Mouse (Mus musculus) thymus, adult 2 months (tissue): ENCODE data around the gene Elf1.

ENCODE experiments used
- CTCF ChIP-seq: fragments of 200-500 bp; IDR thresholded peaks from 2 replicates; pipeline ENCODE4 v1.5.1; 2012; ENCODE audit warnings: mild to moderate bottlenecking, control low read depth, low read length, moderate library complexity, borderline replicate concordance; ENCODE audit not compliant: control insufficient read depth, poor library complexity, insufficient read depth; ENCODE audit errors: extremely low read depth
- POLR2A ChIP-seq: fragments of 200-500 bp; IDR thresholded peaks from 2 replicates; pipeline ENCODE4 v1.6.1; 2012; ENCODE audit warnings: mild to moderate bottlenecking, low read length, control low read depth, moderate library complexity; ENCODE audit not compliant: control insufficient read depth, poor library complexity, insufficient read depth; ENCODE audit errors: extremely low read depth

DNA sequence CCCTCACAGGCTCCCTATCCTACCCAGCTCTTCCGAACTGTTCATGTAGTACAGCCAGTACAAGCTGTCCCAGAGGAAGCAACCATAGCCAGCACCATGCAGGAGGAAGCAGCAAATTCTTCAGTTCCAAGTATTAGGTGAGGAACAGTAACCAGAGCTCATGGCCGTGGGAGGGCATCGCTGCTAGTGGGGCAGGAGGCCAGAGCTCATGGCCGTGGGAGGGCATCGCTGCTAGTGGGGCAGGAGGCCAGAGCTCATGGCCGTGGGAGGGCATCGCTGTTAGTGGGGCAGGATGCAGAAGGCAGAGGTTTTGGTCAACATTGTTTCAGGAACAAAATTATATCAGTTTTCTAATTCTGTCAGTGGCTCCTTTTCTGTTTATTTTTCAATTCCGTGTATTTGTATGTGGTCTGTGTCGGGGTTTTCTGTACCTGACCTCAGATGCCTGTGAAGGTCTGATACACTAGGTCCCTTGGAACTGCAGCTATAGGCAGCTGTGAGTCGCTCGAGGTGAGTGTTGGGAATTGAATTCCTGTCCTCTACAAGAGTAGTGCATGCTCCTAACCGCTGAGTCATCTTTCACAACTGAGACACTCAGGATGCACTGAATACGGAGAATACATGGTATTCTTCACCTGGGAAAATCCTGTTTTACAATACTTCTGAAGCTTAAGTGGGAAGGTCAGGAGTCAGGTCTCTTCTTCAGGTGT, 92.6 kb downstream of the Elf1 start:
- TF ChIP-seq POLR2A (no peak), CTCF (no peak)
